In genomic region chr10:96617221-96617950, GRCm38 (mm10) we compare ENCODE assay signal across 8 mouse cellular contexts. TPM values are rescaled to one million over a fixed set of nuclear protein-coding genes. Genes with fewer than 3 reads are reported as not detected.
DNase-seq lines count a peak whose midpoint lies in the region; ATAC-seq and TF ChIP-seq lines count a peak whose summit lies in the region.

No protein-coding gene starts in this region.

- peak overlapping the region; percentile 62 for H3K4me2 ChIP-seq in forebrain, embryonic 13.5 days
- peak overlapping the region; percentile 28 for H3K4me2 ChIP-seq in hindbrain, embryonic 11.5 days (replicated peaks; ENCODE audit: low read depth, low read length)

- no peak for TF ChIP-seq CTCF in G1E (IDR thresholded peaks at IDR 0.05; ENCODE audit: low read depth, low read length)

- no peaks in the 10 kb centered on the region for H3K9me3 ChIP-seq in G1E (replicated peaks)
- no peaks in the 10 kb centered on the region for H3K9me3 ChIP-seq in forebrain, embryonic 13.5 days (replicated peaks)
- no peaks in the 10 kb centered on the region for H3K9me3 ChIP-seq in hindbrain, embryonic 11.5 days (ENCODE audit: control insufficient read depth, low read length)
- no peaks in the 10 kb centered on the region for H3K9me3 ChIP-seq in midbrain, embryonic 10.5 days (replicated peaks)

- peak overlapping the region; percentile 80 for H3K4me3 ChIP-seq in G1E (ENCODE audit: low read depth, low read length)
- H3K4me3 ChIP-seq in brown adipose tissue, adult 24 weeks (ENCODE audit: insufficient read depth, low read depth, low read length): peak overlapping the region; percentile 100
- H3K4me3 ChIP-seq in forebrain, embryonic 13.5 days: peak overlapping the region; percentile 97
- peak overlapping the region; percentile 74 for H3K4me3 ChIP-seq in hindbrain, embryonic 11.5 days (ENCODE audit: low read depth, low read length)
- H3K4me3 ChIP-seq in midbrain, embryonic 10.5 days: peak overlapping the region; percentile 86

- ATAC-seq in G1E (ENCODE audit: extremely low read depth, insufficient number of reproducible peaks, low FRiP score, poor library complexity, severe bottlenecking): no peak
- peak; percentile 43 for ATAC-seq in forebrain, embryonic 13.5 days
- ATAC-seq in hindbrain, embryonic 11.5 days (ENCODE audit: low FRiP score): peak; percentile 49

- H3K36me3 ChIP-seq in G1E (replicated peaks): peaks cover 22% of the 10 kb centered on the region
- peaks cover 14% of the 10 kb centered on the region for H3K36me3 ChIP-seq in forebrain, embryonic 13.5 days (ENCODE audit: poor library complexity, severe bottlenecking)
- H3K36me3 ChIP-seq in hindbrain, embryonic 11.5 days (ENCODE audit: control insufficient read depth, insufficient read depth, low read length): no peaks in the 10 kb centered on the region
- peaks cover 28% of the 10 kb centered on the region for H3K36me3 ChIP-seq in midbrain, embryonic 10.5 days
- peaks cover 31% of the 10 kb centered on the region for H3K36me3 ChIP-seq in splenic B cell, adult 2 months (ENCODE audit: control insufficient read depth, insufficient read depth, low read length, poor library complexity, severe bottlenecking)

- peak overlapping the region; percentile 100 for H3K9ac ChIP-seq in forebrain, embryonic 13.5 days
- H3K9ac ChIP-seq in hindbrain, embryonic 11.5 days (ENCODE audit: low read depth, low read length): peak overlapping the region; percentile 98

- no peak for DNase-seq in G1E (ENCODE audit: low spot score)
- DNase-seq in hindbrain, embryonic 11.5 days (ENCODE audit: low spot score): peak; percentile 70
- peak; percentile 48 for DNase-seq in left cerebral cortex, postnatal 4 days
- peak; percentile 66 for DNase-seq in midbrain, embryonic 10.5 days (ENCODE audit: low spot score)
- peak; percentile 57 for DNase-seq in splenic B cell, adult 2 months (ENCODE audit: low read depth, low spot score)
- no peak for DNase-seq in natural killer cell, adult 2 months (ENCODE audit: low spot score in 2 of 2)

- peak overlapping the region; percentile 94 for H3K27ac ChIP-seq in brown adipose tissue, adult 24 weeks (replicated peaks; ENCODE audit: low read depth, low read length)
- H3K27ac ChIP-seq in forebrain, embryonic 13.5 days: peak overlapping the region; percentile 96
- H3K27ac ChIP-seq in hindbrain, embryonic 11.5 days (ENCODE audit: low read depth, low read length): peak overlapping the region; percentile 87
- peak overlapping the region; percentile 96 for H3K27ac ChIP-seq in midbrain, embryonic 10.5 days (replicated peaks)

- intact Hi-C loops in left cerebral cortex, postnatal 4 days (cut with DNase I): loop anchor here (5.0 kb wide), 1 partner anchor 695 kb away; no protein-coding TSS in a partner anchor

- no peaks in the 10 kb centered on the region for H3K27me3 ChIP-seq in G1E (ENCODE audit: insufficient read depth, low read length)
- no peaks in the 10 kb centered on the region for H3K27me3 ChIP-seq in forebrain, embryonic 13.5 days
- no peaks in the 10 kb centered on the region for H3K27me3 ChIP-seq in hindbrain, embryonic 11.5 days (ENCODE audit: control insufficient read depth, insufficient read depth, low read length)
- H3K27me3 ChIP-seq in midbrain, embryonic 10.5 days (ENCODE audit: low read depth, poor library complexity, severe bottlenecking): no peaks in the 10 kb centered on the region
- H3K27me3 ChIP-seq in splenic B cell, adult 2 months (ENCODE audit: control insufficient read depth, insufficient read depth, low read length, poor library complexity, severe bottlenecking): no peaks in the 10 kb centered on the region

- peaks cover 25% of the 10 kb centered on the region for H3K4me1 ChIP-seq in G1E (ENCODE audit: insufficient read depth, low read depth, low read length)
- no peaks in the 10 kb centered on the region for H3K4me1 ChIP-seq in brown adipose tissue, adult 24 weeks (ENCODE audit: control insufficient read depth, insufficient read depth, insufficient read length, low read length)
- H3K4me1 ChIP-seq in forebrain, embryonic 13.5 days: peaks cover 32% of the 10 kb centered on the region
- peaks cover 2% of the 10 kb centered on the region; the same call in 1 of the 2 replicates for H3K4me1 ChIP-seq in hindbrain, embryonic 11.5 days (replicated peaks; ENCODE audit: control insufficient read depth, insufficient read depth, low read length)
- H3K4me1 ChIP-seq in midbrain, embryonic 10.5 days: peaks cover 34% of the 10 kb centered on the region

- under 1% methylated on average over 63 of the region's 78 CpGs for WGBS in forebrain, embryonic 13.5 days
- WGBS in hindbrain, embryonic 11.5 days: under 1% methylated on average over 71 of the region's 78 CpGs
- WGBS in midbrain, embryonic 10.5 days: under 1% methylated on average over 78 of the region's 78 CpGs

RNA-seq across cellular contexts. Expression of gene Btg1, which starts 0.6 kb away (rescaled TPM):
- total RNA-seq in G1E (2014; fragmentation: Nextera tagmentation) (19.4 and 21.1 TPM in 2 replicates), G1E (2017) (7.4 and 11.0 TPM in 2 replicates)
- 8.0 and 9.9 TPM in 2 replicates for polyA plus RNA-seq in G1E (2012)
- 38.8 and 52.9 TPM in 2 replicates for polyA plus RNA-seq in brown adipose tissue, adult 24 weeks (2012; ENCODE audit: insufficient read depth, insufficient read length, missing spikeins)
- polyA plus RNA-seq in forebrain, embryonic 13.5 days (2015; fragmentation: Nextera tagmentation; extraction: Ambion mirVana): 52.9 and 55.0 TPM in 2 replicates
- polyA plus RNA-seq in hindbrain, embryonic 11.5 days (2014; fragmentation: Nextera tagmentation; extraction: Ambion mirVana): 57.2 and 57.6 TPM in 2 replicates
- total RNA-seq in left cerebral cortex, postnatal 4 days (2021): 10 to 100 TPM; 46.8 to 48.7 TPM
- 30.5 and 38.9 TPM in 2 replicates for polyA plus RNA-seq in midbrain, embryonic 10.5 days (2016; fragmentation: Nextera tagmentation; extraction: Ambion mirVana)

Comparison
In these comparisons a context has a peak if more than half of its experiments do, and no peak if none do; other contexts are left out.
1. DNase-seq: peak in hindbrain, embryonic 11.5 days (single experiment), left cerebral cortex, postnatal 4 days (single experiment), midbrain, embryonic 10.5 days (single experiment) and splenic B cell, adult 2 months (single experiment); none in G1E (single experiment) and natural killer cell, adult 2 months (0 of 2).
2. Peak in every context shown above with its lines, with median percentiles within 50 percentile points of each other: H3K4me3 ChIP-seq and H3K27ac ChIP-seq.